Mouse (Mus musculus) limb, embryonic 15.5 days (tissue): ENCODE results near the gene Dkkl1. TPM values are rescaled to one million over a fixed set of nuclear protein-coding genes. Genes with fewer than 3 reads are reported as not detected.

Experiments used
- ATAC-seq: fragments of 200-750 bp; cut with Nextera tagmentation; 2 replicates; pipeline ENCODE4 v1.8.0; 2017; ENCODE audit warnings: low read depth, moderate TSS enrichment; ENCODE audit not compliant: insufficient number of reproducible peaks, low FRiP score, low TSS enrichment
- H3K27ac ChIP-seq: fragments of 300-500 bp; sonication (generic); 2 replicates; pipeline ENCODE4 v1.5.1; 2015; ENCODE audit warnings: moderate library complexity, mild to moderate bottlenecking, inconsistent platforms
- H3K27me3 ChIP-seq: fragments of 300-500 bp; sonication (generic); 2 replicates; pipeline ENCODE4 v1.6.1; 2015; ENCODE audit warnings: inconsistent platforms
- H3K36me3 ChIP-seq: fragments of 300-500 bp; sonication (generic); 2 replicates; pipeline ENCODE4 v1.6.1; 2015; ENCODE audit warnings: inconsistent platforms
- H3K4me1 ChIP-seq: fragments of 300-500 bp; sonication (generic); 2 replicates; pipeline ENCODE4 v1.6.1; 2015; ENCODE audit warnings: inconsistent platforms
- H3K4me2 ChIP-seq: fragments of 300-500 bp; sonication (generic); 2 replicates; pipeline ENCODE4 v1.6.1; 2015; ENCODE audit warnings: mild to moderate bottlenecking, inconsistent platforms
- H3K4me3 ChIP-seq: fragments of 300-500 bp; sonication (generic); 2 replicates; pipeline ENCODE4 v1.5.1; 2015; ENCODE audit warnings: mild to moderate bottlenecking, inconsistent platforms
- H3K9ac ChIP-seq: fragments of 300-500 bp; sonication (generic); 2 replicates; pipeline ENCODE4 v1.6.1; 2015; ENCODE audit warnings: inconsistent platforms
- H3K9me3 ChIP-seq: fragments of 300-500 bp; sonication (generic); 2 replicates; pipeline ENCODE4 v1.6.1; 2016; ENCODE audit warnings: inconsistent platforms
- WGBS: fragments of 180-500 bp; shearing (Covaris S2); methylation state at CpG from one replicate; pipeline ENCODE4 v1.1.7; 2015; 5-methylcytosine and 5-hydroxymethylcytosine counted together
- microRNA-seq: library from miRNA; unstranded; fragments of <30 nt; microRNA quantifications from one replicate; pipeline ENCODE4, GENCODE M21; 2016
- polyA plus RNA-seq: library from polyadenylated mRNA; unstranded; fragments of >200 nt; fragmentation: Nextera tagmentation; extraction: Ambion mirVana; gene quantifications from 2 replicates; pipeline ENCODE4 v1.2.1, GENCODE M21; 2015

The Dkkl1 gene
- polyA plus RNA-seq, 1 experiment from 2014 or later, result 51.2 TPM

- Histone ChIP-seq H3K27ac (no peak overlapping the region), H3K36me3 (peaks cover 29% of the 10 kb centered on the region), H3K9ac (no peak overlapping the region), H3K4me3 (no peak overlapping the region), H3K9me3 (no peaks in the 10 kb centered on the region), H3K4me2 (no peak overlapping the region), H3K27me3 (peaks cover 58% of the 10 kb centered on the region), H3K4me1 (peaks cover 19% of the 10 kb centered on the region)
- 69% methylated on average over 9 of the region's 9 CpGs for WGBS
- no peak for ATAC-seq
Measured at GRCm38 (mm10) chr7:45162996-45163615, 48.8 kb downstream of the Dkkl1 start.

GRCm38 (mm10) chr7:45162551-45162950 is 49.4 kb downstream of the Dkkl1 start:
- Histone ChIP-seq H3K9ac (no peak overlapping the region; the same call in 1 of the 2 replicates), H3K4me1 (peaks cover 19% of the 10 kb centered on the region), H3K9me3 (no peaks in the 10 kb centered on the region), H3K27me3 (peaks cover 53% of the 10 kb centered on the region), H3K4me3 (peak overlapping the region; percentile 45), H3K27ac (no peak overlapping the region), H3K36me3 (peaks cover 34% of the 10 kb centered on the region), H3K4me2 (peak overlapping the region; percentile 80)
- ATAC-seq, result no peak
- 26% methylated on average over 6 of the region's 6 CpGs for WGBS

GRCm38 (mm10) chr7:45161612-45162473 is 50.1 kb downstream of the Dkkl1 start:
- peaks cover 46% of the 10 kb centered on the region for H3K27me3 ChIP-seq
- peaks cover 39% of the 10 kb centered on the region for H3K36me3 ChIP-seq
- peak overlapping the region; percentile 28; the same call in 1 of the 2 replicates for H3K27ac ChIP-seq
- peaks cover 19% of the 10 kb centered on the region for H3K4me1 ChIP-seq
- H3K9ac ChIP-seq, result no peak overlapping the region
- peak overlapping the region; percentile 80 for H3K4me2 ChIP-seq
- 4% methylated on average over 35 of the region's 35 CpGs for WGBS
- no peaks in the 10 kb centered on the region for H3K9me3 ChIP-seq
- ATAC-seq, result peak; percentile 92
- peak overlapping the region; percentile 45 for H3K4me3 ChIP-seq

- Histone ChIP-seq H3K4me1 (peaks cover 19% of the 10 kb centered on the region), H3K9ac (no peak overlapping the region), H3K36me3 (peaks cover 39% of the 10 kb centered on the region), H3K4me3 (no peak overlapping the region), H3K4me2 (no peak overlapping the region), H3K27ac (no peak overlapping the region), H3K9me3 (no peaks in the 10 kb centered on the region), H3K27me3 (peaks cover 36% of the 10 kb centered on the region)
- no peak for ATAC-seq
- WGBS, result 90% methylated on average over 3 of the region's 3 CpGs
Measured at GRCm38 (mm10) chr7:45160866-45161265, 51.1 kb downstream of the Dkkl1 start.

GRCm38 (mm10) chr7:45160316-45160800 is 51.6 kb downstream of the Dkkl1 start:
- Histone ChIP-seq H3K27ac (no peak overlapping the region), H3K4me2 (no peak overlapping the region), H3K9me3 (no peaks in the 10 kb centered on the region), H3K4me1 (peaks cover 21% of the 10 kb centered on the region), H3K9ac (no peak overlapping the region), H3K27me3 (peaks cover 31% of the 10 kb centered on the region), H3K36me3 (peaks cover 39% of the 10 kb centered on the region), H3K4me3 (no peak overlapping the region)
- WGBS, result 95% methylated on average over 6 of the region's 6 CpGs
- no peak for ATAC-seq

- peaks cover 39% of the 10 kb centered on the region for H3K36me3 ChIP-seq
- no peak overlapping the region for H3K4me2 ChIP-seq
- no peak overlapping the region for H3K27ac ChIP-seq
- 89% methylated on average over 6 of the region's 6 CpGs for WGBS
- peaks cover 17% of the 10 kb centered on the region for H3K27me3 ChIP-seq
- H3K4me3 ChIP-seq, result no peak overlapping the region
- H3K9ac ChIP-seq, result no peak overlapping the region
- H3K9me3 ChIP-seq, result no peaks in the 10 kb centered on the region
- no peak for ATAC-seq
- H3K4me1 ChIP-seq, result peaks cover 25% of the 10 kb centered on the region
Measured at GRCm38 (mm10) chr7:45158991-45159390, 53.0 kb downstream of the Dkkl1 start.

Small RNAs within 50 kb of the gene (microRNA-seq; reads per million reads assigned to microRNA genes)
- not detected for gene Mir7055

Other genes starting within 250 kb of the Dkkl1 start
- gene Cpt1c, start 237.3 kb downstream of the Dkkl1 start, polyA plus RNA-seq, result 27.9 and 28.3 TPM in 2 replicates
- 408 and 429 TPM in 2 replicates for gene Prmt1, start 225.6 kb downstream of the Dkkl1 start, polyA plus RNA-seq
- gene Irf3, start 214.5 kb downstream of the Dkkl1 start, polyA plus RNA-seq, result 101 and 105 TPM in 2 replicates
- 58.8 and 59.4 TPM in 2 replicates for gene Bcl2l12, start 213.4 kb downstream of the Dkkl1 start, polyA plus RNA-seq
- gene Scaf1, start 195.8 kb downstream of the Dkkl1 start, polyA plus RNA-seq, result 34.8 TPM in 2 replicates
- 44.9 and 49.1 TPM in 2 replicates for gene Rras, start 194.2 kb downstream of the Dkkl1 start, polyA plus RNA-seq
- 9.3 and 11.5 TPM in 2 replicates for gene Prr12, start 159.3 kb downstream of the Dkkl1 start, polyA plus RNA-seq
- gene Nosip, start 149.7 kb downstream of the Dkkl1 start, polyA plus RNA-seq, result 63.0 and 70.3 TPM in 2 replicates
- gene Prrg2, start 149.5 kb downstream of the Dkkl1 start, polyA plus RNA-seq, result 23.1 and 25.1 TPM in 2 replicates
- gene Rcn3, start 119.9 kb downstream of the Dkkl1 start, polyA plus RNA-seq, result 653 and 714 TPM in 2 replicates
- gene Fcgrt, start 108.3 kb downstream of the Dkkl1 start, polyA plus RNA-seq, result 99.7 and 121 TPM in 2 replicates
- 1,215 and 1,484 TPM in 2 replicates for gene Rps11, start 87.7 kb downstream of the Dkkl1 start, polyA plus RNA-seq
- 1,220 and 1,390 TPM in 2 replicates for gene Rpl13a, start 83.4 kb downstream of the Dkkl1 start, polyA plus RNA-seq
- gene Gm45713, start 75.9 kb downstream of the Dkkl1 start, polyA plus RNA-seq, result 0.65 TPM in 1 of 2 replicates, not detected in the other
- gene Flt3l, start 75.7 kb downstream of the Dkkl1 start, polyA plus RNA-seq, result 2.1 and 2.7 TPM in 2 replicates
- gene Pih1d1, start 57.8 kb downstream of the Dkkl1 start, polyA plus RNA-seq, result 76.3 and 84.6 TPM in 2 replicates
- 44.1 and 49.1 TPM in 2 replicates for gene Aldh16a1, start 57.6 kb downstream of the Dkkl1 start, polyA plus RNA-seq
- 0.12 and 0.24 TPM in 2 replicates for gene Slc17a7, start 48.2 kb downstream of the Dkkl1 start, polyA plus RNA-seq
- not detected in 2 replicates for gene Gfy, start 32.6 kb downstream of the Dkkl1 start, polyA plus RNA-seq
- gene Pth2, start 31.2 kb downstream of the Dkkl1 start, polyA plus RNA-seq, result not detected in 2 replicates
- gene Ccdc155, start 7.3 kb downstream of the Dkkl1 start, polyA plus RNA-seq, result 1.2 and 2.7 TPM in 2 replicates
- gene Tead2, start 3.6 kb upstream of the Dkkl1 start, polyA plus RNA-seq, result 131 and 134 TPM in 2 replicates
- 3.8 and 5.1 TPM in 2 replicates for gene Cd37, start 27.0 kb upstream of the Dkkl1 start, polyA plus RNA-seq
- gene Slc6a16, start 28.9 kb upstream of the Dkkl1 start, polyA plus RNA-seq, result 0.09 TPM in 1 of 2 replicates, not detected in the other
- gene Slc6a21, start 65.4 kb upstream of the Dkkl1 start, polyA plus RNA-seq, result not detected in 2 replicates
- gene Trpm4, start 121.6 kb upstream of the Dkkl1 start, polyA plus RNA-seq, result 22.0 and 22.6 TPM in 2 replicates
- gene Hrc, start 123.1 kb upstream of the Dkkl1 start, polyA plus RNA-seq, result 6.5 and 15.1 TPM in 2 replicates
- gene Ppfia3, start 154.9 kb upstream of the Dkkl1 start, polyA plus RNA-seq, result 7.8 and 9.1 TPM in 2 replicates
- gene Lin7b, start 158.4 kb upstream of the Dkkl1 start, polyA plus RNA-seq, result 2.3 and 2.5 TPM in 2 replicates
- 199 and 204 TPM in 2 replicates for gene Snrnp70, start 183.6 kb upstream of the Dkkl1 start, polyA plus RNA-seq
- 0.10 and 0.12 TPM in 2 replicates for gene Kcna7, start 193.5 kb upstream of the Dkkl1 start, polyA plus RNA-seq
- gene Ntf5, start 201.5 kb upstream of the Dkkl1 start, polyA plus RNA-seq, result 1.9 and 3.0 TPM in 2 replicates
- gene Lhb, start 208.7 kb upstream of the Dkkl1 start, polyA plus RNA-seq, result not detected in 2 replicates
- gene Gys1, start 222.7 kb upstream of the Dkkl1 start, polyA plus RNA-seq, result 39.0 and 43.5 TPM in 2 replicates
- gene Ruvbl2, start 225.9 kb upstream of the Dkkl1 start, polyA plus RNA-seq, result 122 and 125 TPM in 2 replicates
- 4,640 and 4,716 TPM in 2 replicates for gene Ftl1, start 247.7 kb upstream of the Dkkl1 start, polyA plus RNA-seq